Mouse (Mus musculus): Measurements from ENCODE around the gene Ythdf1.

Ythdf1 gene

DNA sequence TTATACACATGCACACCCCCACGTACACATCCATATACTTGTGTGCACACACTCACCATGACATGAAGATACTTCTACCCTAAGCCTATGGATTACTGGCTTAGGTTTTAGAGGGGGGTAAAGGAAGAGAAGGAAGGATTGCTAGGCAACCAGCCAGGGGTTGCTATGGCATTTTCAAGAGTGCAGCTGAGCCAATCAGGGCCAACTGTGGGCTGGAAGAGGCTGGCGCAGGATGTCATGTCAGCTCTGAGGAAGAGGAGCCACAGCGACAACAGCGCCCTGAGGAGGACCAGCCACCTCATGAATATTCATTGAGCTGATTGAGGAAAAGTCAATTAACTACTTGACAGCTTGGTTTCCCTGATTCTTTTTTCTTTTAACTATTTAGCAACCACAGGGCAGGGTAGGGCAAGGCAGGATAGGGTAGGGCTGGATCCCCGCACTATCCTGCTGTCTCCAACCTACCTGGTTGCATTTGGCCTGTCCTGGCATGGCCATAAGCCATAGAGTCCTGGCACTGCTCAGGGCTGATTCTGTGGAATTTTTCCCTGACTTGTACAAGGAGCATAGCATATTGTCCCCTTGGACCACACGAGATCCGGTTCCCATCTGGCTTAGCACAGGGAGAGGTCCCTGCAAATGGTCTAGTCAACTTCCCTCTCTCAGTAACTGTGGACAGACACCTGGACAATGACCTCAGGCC, 41.2 kb downstream of the Ythdf1 start:
- DNase-seq (ENCODE audit: low read depth, low spot score), result no peak

GRCm38 (mm10) chr2:180870006-180870405, 50.7 kb downstream of the Ythdf1 start:
- DNase-seq (ENCODE audit: low read depth, low spot score), result no peak

DNA sequence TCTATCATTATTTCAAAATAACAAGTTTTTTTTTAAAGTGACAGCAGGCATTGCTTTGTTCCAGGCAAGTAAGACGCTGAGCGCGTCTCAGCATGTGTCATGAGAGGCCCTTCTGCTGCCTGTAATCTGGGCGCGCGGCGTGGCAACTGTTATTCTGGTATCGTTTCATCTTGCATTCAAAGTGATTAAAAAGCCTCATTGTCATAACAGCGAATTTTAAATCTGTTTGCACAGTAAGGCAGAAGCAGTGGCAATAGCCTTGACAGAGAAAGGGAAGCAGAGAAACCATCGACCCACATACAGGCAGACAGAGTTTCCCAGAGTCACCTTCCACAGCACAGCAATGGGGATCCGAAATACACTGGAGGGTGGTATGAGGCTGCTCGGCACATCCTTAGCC, 59.2 kb downstream of the Ythdf1 start:
- no peak for DNase-seq (ENCODE audit: low read depth, low spot score)

DNA sequence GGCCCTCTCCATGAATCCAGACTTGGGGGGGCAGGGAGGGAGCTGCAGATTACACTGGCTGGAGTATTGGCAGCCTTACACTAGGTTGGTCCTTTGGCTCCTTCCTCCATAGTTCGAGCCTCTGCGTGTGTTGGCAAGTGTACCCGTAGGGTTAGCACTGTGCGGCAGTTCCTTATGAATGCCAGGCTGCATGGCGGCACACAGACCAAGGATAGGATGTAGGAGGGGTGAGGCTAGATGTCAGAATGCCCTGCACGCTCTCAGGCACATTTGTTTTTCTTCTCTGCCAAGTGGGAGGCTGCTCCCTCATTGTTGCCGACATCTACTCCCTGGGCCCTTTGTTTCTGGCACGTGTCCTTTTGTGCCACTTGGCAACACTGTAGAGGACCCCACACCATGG, 63.6 kb downstream of the Ythdf1 start:
- no peak for DNase-seq (ENCODE audit: low read depth, low spot score)

DNA sequence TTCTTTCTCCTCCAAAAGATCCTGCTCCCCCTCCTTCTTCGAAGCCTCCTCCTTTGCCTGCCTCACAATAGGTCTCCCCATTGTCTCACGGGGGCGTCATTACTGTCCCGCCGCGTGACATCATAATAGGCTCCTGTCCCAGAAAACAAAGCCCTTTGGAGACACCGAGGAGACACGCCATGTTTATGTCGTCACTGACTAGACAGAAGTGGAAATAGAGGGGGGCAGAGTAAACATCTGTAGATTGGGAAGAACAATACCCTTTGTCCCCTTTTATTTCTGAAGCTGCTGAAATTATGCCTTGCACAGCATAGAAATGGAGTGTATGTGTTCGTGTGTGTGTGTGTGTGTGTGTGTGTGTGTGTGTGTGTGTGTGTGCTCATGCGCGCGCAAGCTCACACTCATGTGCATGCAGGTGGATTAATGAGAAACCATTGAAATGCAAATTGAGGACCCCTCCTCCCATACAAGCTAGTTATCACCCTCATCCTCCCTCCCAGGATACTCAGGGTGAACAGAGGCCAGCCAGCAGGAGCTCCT, 65.7 kb downstream of the Ythdf1 start:
- no peak for DNase-seq (ENCODE audit: low read depth, low spot score)

Measured in CD4-positive helper T cell, adult 2 months (primary cell).